Mouse (Mus musculus): ENCODE measurements around the gene Gm49373. TPM values are rescaled to one million over a fixed set of nuclear protein-coding genes. Genes with fewer than 3 reads are reported as not detected.
A peak's percentile ranks its signal among the peaks of the same experiment; 100 is the strongest.

The Gm49373 gene
- polyA plus RNA-seq, 1 experiment from 2014 or later, result 0.64 TPM

- ATAC-seq (ENCODE audit: low FRiP score, low TSS enrichment), result no peak
- WGBS, result 2% methylated on average over 17 of the region's 17 CpGs
- Histone ChIP-seq H3K27ac (ENCODE audit: low read depth, low read length) (no peak overlapping the region), H3K4me1 (ENCODE audit: control insufficient read depth, insufficient read depth, low read length) (peaks cover 48% of the 10 kb centered on the region), H3K9ac (ENCODE audit: low read depth, low read length) (no peak overlapping the region), H3K9me3 (ENCODE audit: control insufficient read depth, low read length) (no peaks in the 10 kb centered on the region), H3K4me2 (replicated peaks; ENCODE audit: low read depth, low read length) (no peak overlapping the region), H3K4me3 (ENCODE audit: low read length) (0 out of 2 replicates have a peak overlapping the region, but pooled peaks have one; percentile 2), H3K27me3 (ENCODE audit: control insufficient read depth, insufficient read depth, low read length) (peaks cover 82% of the 10 kb centered on the region), H3K36me3 (ENCODE audit: control insufficient read depth, insufficient read depth, low read length) (no peaks in the 10 kb centered on the region)
Measured at GRCm38 (mm10) chr9:21034481-21035085, 38.3 kb downstream of the Gm49373 start.

GRCm38 (mm10) chr9:21033136-21033535 lies 39.8 kb downstream of the Gm49373 start:
- Histone ChIP-seq H3K4me1 (ENCODE audit: control insufficient read depth, insufficient read depth, low read length) (peaks cover 52% of the 10 kb centered on the region), H3K36me3 (ENCODE audit: control insufficient read depth, insufficient read depth, low read length) (no peaks in the 10 kb centered on the region), H3K9ac (ENCODE audit: low read depth, low read length) (peak overlapping the region; percentile 50; the same call in 1 of the 2 replicates), H3K27ac (ENCODE audit: low read depth, low read length) (no peak overlapping the region), H3K4me2 (replicated peaks; ENCODE audit: low read depth, low read length) (peak overlapping the region; percentile 89), H3K9me3 (ENCODE audit: control insufficient read depth, low read length) (no peaks in the 10 kb centered on the region), H3K4me3 (ENCODE audit: low read length) (peak overlapping the region; percentile 47), H3K27me3 (ENCODE audit: control insufficient read depth, insufficient read depth, low read length) (peaks cover 76% of the 10 kb centered on the region)
- ATAC-seq (ENCODE audit: low FRiP score, low TSS enrichment), result peak; percentile 65
- WGBS, result under 1% methylated on average over 34 of the region's 34 CpGs

DNA sequence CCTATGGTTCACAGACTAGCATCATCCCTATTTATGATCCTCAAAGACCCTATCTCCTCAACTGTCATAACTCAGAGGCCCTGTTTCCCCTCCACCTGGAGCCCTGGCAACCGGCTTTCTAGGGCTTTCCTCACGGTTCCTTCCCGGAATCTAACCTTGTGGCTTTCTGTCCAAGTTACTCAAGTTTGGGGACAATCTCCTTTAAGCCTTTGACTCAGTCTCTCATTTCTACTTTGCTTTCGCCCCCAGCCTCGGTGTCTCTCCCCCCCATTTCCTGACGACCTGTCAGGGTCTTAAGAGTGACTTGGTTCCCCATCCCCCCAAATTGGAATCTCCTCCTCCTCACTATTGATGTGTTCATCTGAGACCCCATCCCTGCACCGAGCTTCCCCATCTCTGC lies 40.4 kb downstream of the Gm49373 start:
- H3K36me3 ChIP-seq (ENCODE audit: control insufficient read depth, insufficient read depth, low read length), result no peaks in the 10 kb centered on the region
- H3K4me1 ChIP-seq (ENCODE audit: control insufficient read depth, insufficient read depth, low read length), result peaks cover 52% of the 10 kb centered on the region
- peaks cover 75% of the 10 kb centered on the region for H3K27me3 ChIP-seq (ENCODE audit: control insufficient read depth, insufficient read depth, low read length)
- peak overlapping the region; percentile 47 for H3K4me3 ChIP-seq (ENCODE audit: low read length)
- H3K4me2 ChIP-seq (replicated peaks; ENCODE audit: low read depth, low read length), result peak overlapping the region; percentile 89
- H3K9ac ChIP-seq (ENCODE audit: low read depth, low read length), result no peak overlapping the region
- no peak overlapping the region for H3K27ac ChIP-seq (ENCODE audit: low read depth, low read length)
- ATAC-seq (ENCODE audit: low FRiP score, low TSS enrichment), result no peak
- no peaks in the 10 kb centered on the region for H3K9me3 ChIP-seq (ENCODE audit: control insufficient read depth, low read length)
- 2% methylated on average over 7 of the region's 7 CpGs for WGBS

GRCm38 (mm10) chr9:21031896-21032351 lies 41.0 kb downstream of the Gm49373 start, which contains the start of gene Icam5:
TSS of gene Icam5 (plus strand) at chr9:21032073.
- WGBS, result 0% methylated on average over 34 of the region's 35 CpGs
- H3K27ac ChIP-seq (ENCODE audit: low read depth, low read length), result no peak within 1 kb of the TSS
- H3K4me2 ChIP-seq (replicated peaks; ENCODE audit: low read depth, low read length), result peak within 1 kb of the TSS; percentile 89
- peaks cover 48% of the 10 kb centered on the region for H3K4me1 ChIP-seq (ENCODE audit: control insufficient read depth, insufficient read depth, low read length)
- H3K27me3 ChIP-seq (ENCODE audit: control insufficient read depth, insufficient read depth, low read length), result peaks cover 69% of the 10 kb centered on the region
- H3K36me3 ChIP-seq (ENCODE audit: control insufficient read depth, insufficient read depth, low read length), result no peaks in the 10 kb centered on the region
- ATAC-seq (ENCODE audit: low FRiP score, low TSS enrichment), result no peak
- H3K9me3 ChIP-seq (ENCODE audit: control insufficient read depth, low read length), result no peaks in the 10 kb centered on the region
- peak within 1 kb of the TSS; percentile 47 for H3K4me3 ChIP-seq (ENCODE audit: low read length)
- peak within 1 kb of the TSS; percentile 50; the same call in 1 of the 2 replicates for H3K9ac ChIP-seq (ENCODE audit: low read depth, low read length)

DNA sequence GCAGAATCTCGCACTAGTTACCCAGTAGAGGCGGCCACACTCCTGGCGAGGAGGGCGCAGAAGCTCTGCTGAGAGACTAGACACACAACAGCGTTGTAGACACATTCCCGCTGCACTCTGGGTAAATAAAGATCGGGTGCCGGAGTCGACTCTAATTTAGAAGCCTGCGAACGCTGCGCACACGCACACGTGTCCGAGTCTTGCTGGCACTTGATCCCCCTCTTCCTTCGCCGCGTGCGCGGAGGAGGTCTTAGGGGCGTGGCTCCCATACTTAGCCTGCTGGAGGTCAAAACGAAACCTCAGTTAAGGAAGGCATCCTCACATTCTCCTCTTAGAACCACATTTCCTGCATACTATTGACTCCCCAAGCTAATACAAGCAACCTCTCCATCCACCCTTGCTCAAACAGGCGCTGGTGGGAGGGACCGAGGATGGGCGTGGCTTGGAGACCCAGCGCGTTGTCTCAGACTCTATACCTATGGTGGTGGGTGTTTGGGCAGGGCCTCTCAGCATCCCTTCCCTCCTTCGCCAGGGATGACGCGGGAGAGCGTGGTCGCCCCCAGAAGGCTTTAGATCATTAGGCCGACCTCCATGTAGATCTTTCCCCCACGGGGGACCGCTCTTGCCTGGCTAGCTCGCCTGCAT lies 41.5 kb downstream of the Gm49373 start:
- Histone ChIP-seq H3K27me3 (ENCODE audit: control insufficient read depth, insufficient read depth, low read length) (peaks cover 64% of the 10 kb centered on the region), H3K4me1 (ENCODE audit: control insufficient read depth, insufficient read depth, low read length) (peaks cover 43% of the 10 kb centered on the region), H3K9me3 (ENCODE audit: control insufficient read depth, low read length) (no peaks in the 10 kb centered on the region), H3K4me3 (ENCODE audit: low read length) (peak overlapping the region; percentile 47), H3K36me3 (ENCODE audit: control insufficient read depth, insufficient read depth, low read length) (no peaks in the 10 kb centered on the region), H3K27ac (ENCODE audit: low read depth, low read length) (no peak overlapping the region), H3K4me2 (replicated peaks; ENCODE audit: low read depth, low read length) (peak overlapping the region; percentile 64), H3K9ac (ENCODE audit: low read depth, low read length) (0 out of 2 replicates have a peak overlapping the region, but pooled peaks have one; percentile 45)
- peak; percentile 15 for ATAC-seq (ENCODE audit: low FRiP score, low TSS enrichment)
- under 1% methylated on average over 36 of the region's 36 CpGs for WGBS

- peak; percentile 45 for ATAC-seq (ENCODE audit: low FRiP score, low TSS enrichment)
- WGBS, result under 1% methylated on average over 13 of the region's 13 CpGs
- H3K4me1 ChIP-seq (ENCODE audit: control insufficient read depth, insufficient read depth, low read length), result peaks cover 39% of the 10 kb centered on the region
- H3K9ac ChIP-seq (ENCODE audit: low read depth, low read length), result 0 out of 2 replicates have a peak overlapping the region, but pooled peaks have one; percentile 45
- peak overlapping the region; percentile 47 for H3K4me3 ChIP-seq (ENCODE audit: low read length)
- peak overlapping the region; percentile 64 for H3K4me2 ChIP-seq (replicated peaks; ENCODE audit: low read depth, low read length)
- no peaks in the 10 kb centered on the region for H3K9me3 ChIP-seq (ENCODE audit: control insufficient read depth, low read length)
- H3K27me3 ChIP-seq (ENCODE audit: control insufficient read depth, insufficient read depth, low read length), result peaks cover 58% of the 10 kb centered on the region
- H3K36me3 ChIP-seq (ENCODE audit: control insufficient read depth, insufficient read depth, low read length), result no peaks in the 10 kb centered on the region
- no peak overlapping the region for H3K27ac ChIP-seq (ENCODE audit: low read depth, low read length)
Measured at GRCm38 (mm10) chr9:21030781-21031250, 42.1 kb downstream of the Gm49373 start.

- H3K4me2 ChIP-seq (replicated peaks; ENCODE audit: low read depth, low read length), result peak overlapping the region; percentile 64
- 21% methylated on average over 22 of the region's 22 CpGs for WGBS
- H3K4me3 ChIP-seq (ENCODE audit: low read length), result peak overlapping the region; percentile 47; the same call in 1 of the 2 replicates
- H3K27ac ChIP-seq (ENCODE audit: low read depth, low read length), result no peak overlapping the region
- H3K4me1 ChIP-seq (ENCODE audit: control insufficient read depth, insufficient read depth, low read length), result peaks cover 39% of the 10 kb centered on the region
- no peak for ATAC-seq (ENCODE audit: low FRiP score, low TSS enrichment)
- H3K9ac ChIP-seq (ENCODE audit: low read depth, low read length), result no peak overlapping the region
- no peaks in the 10 kb centered on the region for H3K36me3 ChIP-seq (ENCODE audit: control insufficient read depth, insufficient read depth, low read length)
- no peaks in the 10 kb centered on the region for H3K9me3 ChIP-seq (ENCODE audit: control insufficient read depth, low read length)
- peaks cover 51% of the 10 kb centered on the region for H3K27me3 ChIP-seq (ENCODE audit: control insufficient read depth, insufficient read depth, low read length)
Measured at GRCm38 (mm10) chr9:21030055-21030600, 42.8 kb downstream of the Gm49373 start.

DNA sequence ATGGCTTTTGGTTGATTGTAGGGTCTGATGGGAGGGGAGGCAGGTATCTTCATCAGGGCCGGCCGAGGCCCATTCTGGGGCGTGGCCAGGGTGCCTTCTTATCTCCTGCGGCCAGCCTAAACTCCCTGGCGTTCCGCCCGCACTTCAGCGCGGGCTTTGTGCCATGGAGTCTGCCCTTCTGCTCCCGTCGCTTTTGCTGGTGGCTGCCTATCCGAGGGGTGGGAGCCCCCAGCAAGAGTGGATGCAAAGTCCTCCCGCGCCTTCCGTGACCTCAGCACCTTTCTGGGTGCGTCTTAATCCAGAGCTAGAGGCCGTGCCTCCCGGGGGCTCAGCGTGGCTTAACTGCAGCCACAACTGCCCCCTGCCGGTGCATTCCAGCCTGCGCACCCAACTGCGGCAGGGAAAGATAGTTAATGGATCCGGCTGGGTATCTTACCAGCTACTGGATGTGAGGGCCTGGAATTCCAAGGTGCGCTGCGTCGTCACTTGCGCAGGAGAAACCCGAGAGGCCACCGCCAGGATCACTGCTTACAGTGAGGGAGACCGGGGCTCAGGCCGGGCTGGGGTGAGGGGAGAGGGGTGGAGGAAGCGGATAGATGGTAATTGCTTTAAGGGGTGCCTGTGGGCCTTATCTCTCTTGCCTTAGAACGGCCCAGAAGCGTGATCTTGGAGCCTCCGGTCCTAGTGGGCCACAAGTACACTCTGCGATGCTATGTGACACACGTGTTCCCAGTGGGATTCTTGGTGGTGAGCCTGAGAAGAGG lies 43.4 kb downstream of the Gm49373 start, which contains the start of gene Icam4:
Gene Icam4 (plus strand): TSS at position 83 of the 764 bp plus-strand sequence.
- ATAC-seq (ENCODE audit: low FRiP score, low TSS enrichment), result peak; percentile 41
- peaks cover 33% of the 10 kb centered on the region for H3K4me1 ChIP-seq (ENCODE audit: control insufficient read depth, insufficient read depth, low read length)
- H3K4me3 ChIP-seq (ENCODE audit: low read length), result peak within 1 kb of the TSS; percentile 25
- 4% methylated on average over 37 of the region's 37 CpGs for WGBS
- H3K36me3 ChIP-seq (ENCODE audit: control insufficient read depth, insufficient read depth, low read length), result no peaks in the 10 kb centered on the region
- H3K9ac ChIP-seq (ENCODE audit: low read depth, low read length), result peak within 1 kb of the TSS; percentile 5; the same call in 1 of the 2 replicates
- H3K27ac ChIP-seq (ENCODE audit: low read depth, low read length), result no peak within 1 kb of the TSS
- no peaks in the 10 kb centered on the region for H3K9me3 ChIP-seq (ENCODE audit: control insufficient read depth, low read length)
- H3K27me3 ChIP-seq (ENCODE audit: control insufficient read depth, insufficient read depth, low read length), result peaks cover 45% of the 10 kb centered on the region
- peak within 1 kb of the TSS; percentile 64 for H3K4me2 ChIP-seq (replicated peaks; ENCODE audit: low read depth, low read length)
